Mouse (Mus musculus): Measurements from ENCODE around the gene Egfl7. TPM values are rescaled to one million over a fixed set of nuclear protein-coding genes. Genes with fewer than 3 reads are reported as not detected.

The Egfl7 gene
- polyA plus RNA-seq, 1 experiment from 2014 or later: 121 TPM

DNA sequence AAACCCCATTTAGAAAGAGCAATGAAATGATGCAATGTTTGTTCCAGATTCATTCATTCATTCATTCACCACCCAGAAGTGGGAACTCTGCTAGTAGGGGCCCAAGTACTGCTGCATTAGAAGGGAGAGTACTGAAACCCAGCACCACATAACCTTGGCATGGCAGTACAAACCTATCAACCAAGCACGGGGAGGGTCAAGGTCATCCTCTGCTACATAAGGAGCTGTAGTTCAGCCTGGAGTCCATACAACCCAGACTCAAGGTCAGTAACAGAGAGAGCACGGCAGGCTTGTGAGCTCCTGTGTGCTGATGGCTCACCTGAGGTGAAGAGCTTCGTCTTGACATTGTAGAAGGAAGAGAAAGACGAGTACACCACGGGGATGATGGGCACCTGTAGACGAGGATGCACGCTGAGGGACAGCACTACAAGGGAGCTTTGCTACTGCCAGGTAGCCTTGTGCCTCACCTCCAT, 14.7 kb downstream of the Egfl7 start:
- Histone ChIP-seq H3K4me2 (no peak overlapping the region), H3K36me3 (peaks cover 21% of the 10 kb centered on the region), H3K27ac (peak overlapping the region; percentile 55; the same call in 1 of the 2 replicates), H3K9me3 (no peaks in the 10 kb centered on the region), H3K27me3 (replicated peaks) (no peaks in the 10 kb centered on the region), H3K9ac (no peak overlapping the region), H3K4me3 (replicated peaks) (no peak overlapping the region), H3K4me1 (peaks cover 2% of the 10 kb centered on the region; the same call in 1 of the 2 replicates)
- peak; percentile 11; the same call in 1 of the 2 replicates for ATAC-seq (ENCODE audit: insufficient read depth, low FRiP score, low read depth)
- 86% methylated on average over 7 of the region's 7 CpGs for WGBS

DNA sequence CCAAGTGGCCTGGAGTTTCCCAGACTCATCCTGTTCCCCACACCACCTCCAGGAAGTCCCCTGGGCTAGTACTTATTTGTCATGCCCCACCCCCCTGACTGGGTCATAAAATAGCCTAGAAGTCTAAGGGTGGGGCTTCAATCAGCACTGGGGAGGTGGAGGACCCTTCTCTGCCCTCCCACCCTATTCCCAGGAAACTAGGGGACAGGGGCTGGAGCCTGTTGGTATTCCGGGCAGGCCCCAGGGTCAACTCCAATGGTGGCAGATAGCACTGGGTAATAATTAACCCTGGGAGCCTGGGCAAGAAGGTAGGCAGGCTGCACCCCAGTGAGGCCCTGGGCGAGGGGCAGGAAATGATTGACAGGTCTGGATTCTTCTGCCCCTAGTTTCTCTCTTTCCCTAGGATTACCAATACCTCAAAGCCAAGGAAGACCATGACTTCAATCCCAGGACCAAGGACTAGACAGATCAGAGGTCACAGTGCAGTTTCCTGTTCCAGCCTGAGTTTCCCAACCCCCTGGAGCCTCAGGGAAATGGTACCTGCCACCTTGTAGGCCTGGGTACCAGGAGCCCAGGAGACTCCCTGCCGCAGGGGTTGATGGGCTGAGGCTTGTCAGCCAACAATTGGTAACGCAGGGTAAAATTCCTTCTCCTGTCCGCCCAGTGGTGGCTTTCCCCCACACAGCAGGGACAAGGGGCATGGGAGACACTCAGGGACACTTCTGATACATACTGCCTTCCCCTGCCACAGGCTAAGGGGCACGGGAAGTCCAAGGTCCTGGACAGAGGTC, 15.3 kb downstream of the Egfl7 start:
- H3K9me3 ChIP-seq: no peaks in the 10 kb centered on the region
- H3K36me3 ChIP-seq: peaks cover 21% of the 10 kb centered on the region
- ATAC-seq (ENCODE audit: insufficient read depth, low FRiP score, low read depth): peak; percentile 84
- H3K4me2 ChIP-seq: no peak overlapping the region
- H3K27me3 ChIP-seq (replicated peaks): no peaks in the 10 kb centered on the region
- no peak overlapping the region for H3K4me3 ChIP-seq (replicated peaks)
- 56% methylated on average over 6 of the region's 6 CpGs for WGBS
- peak overlapping the region; percentile 55 for H3K27ac ChIP-seq
- H3K9ac ChIP-seq: no peak overlapping the region
- peaks cover 3% of the 10 kb centered on the region; the same call in 1 of the 2 replicates for H3K4me1 ChIP-seq

DNA sequence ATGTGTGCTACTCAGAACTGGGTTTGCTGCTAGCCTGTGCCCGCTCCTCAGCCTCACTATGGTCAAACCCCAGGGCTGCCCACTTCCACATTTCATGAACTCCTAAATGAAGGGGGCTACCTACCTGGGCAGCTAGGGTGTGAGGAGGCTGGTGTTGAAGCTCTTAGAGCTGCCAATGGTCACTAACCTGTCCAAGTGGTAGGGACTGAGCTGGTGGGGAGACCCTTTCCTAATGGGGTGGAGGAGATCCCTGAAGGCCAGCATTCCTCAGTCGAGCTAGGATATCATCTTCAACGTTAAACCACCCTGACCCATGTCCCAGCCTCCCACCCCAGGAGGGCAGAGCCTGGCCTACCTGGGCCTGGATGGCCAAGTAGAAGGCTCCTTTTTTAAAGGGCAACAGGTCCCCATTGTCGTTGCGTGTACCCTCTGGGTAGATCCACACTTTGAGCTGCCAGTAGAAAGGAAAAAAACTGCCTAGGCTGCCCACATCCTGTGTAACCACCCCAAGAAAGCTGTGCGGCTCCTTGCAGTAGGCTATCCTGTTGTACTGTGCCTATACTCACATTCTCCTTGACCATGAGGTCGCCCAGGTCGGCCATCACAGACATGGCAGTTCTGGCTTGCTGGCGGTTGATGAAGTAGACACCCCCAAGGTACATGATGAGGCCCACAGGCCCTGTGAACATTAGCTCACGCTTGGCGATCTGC, 16.1 kb downstream of the Egfl7 start:
- no peak for ATAC-seq (ENCODE audit: insufficient read depth, low FRiP score, low read depth)
- no peak overlapping the region for H3K9ac ChIP-seq
- H3K4me3 ChIP-seq (replicated peaks): no peak overlapping the region
- H3K9me3 ChIP-seq: no peaks in the 10 kb centered on the region
- H3K4me1 ChIP-seq: peaks cover 10% of the 10 kb centered on the region; the same call in 1 of the 2 replicates
- H3K27ac ChIP-seq: peak overlapping the region; percentile 55
- H3K27me3 ChIP-seq (replicated peaks): no peaks in the 10 kb centered on the region
- H3K36me3 ChIP-seq: peaks cover 21% of the 10 kb centered on the region
- 80% methylated on average over 11 of the region's 11 CpGs for WGBS
- H3K4me2 ChIP-seq: no peak overlapping the region

GRCm38 (mm10) chr2:26596898-26597297, 17.1 kb downstream of the Egfl7 start:
- Histone ChIP-seq H3K4me3 (replicated peaks) (no peak overlapping the region), H3K4me1 (peaks cover 10% of the 10 kb centered on the region; the same call in 1 of the 2 replicates), H3K27me3 (replicated peaks) (no peaks in the 10 kb centered on the region), H3K36me3 (peaks cover 21% of the 10 kb centered on the region), H3K9me3 (no peaks in the 10 kb centered on the region), H3K27ac (no peak overlapping the region), H3K9ac (no peak overlapping the region), H3K4me2 (no peak overlapping the region)
- no peak for ATAC-seq (ENCODE audit: insufficient read depth, low FRiP score, low read depth)
- 90% methylated on average over 3 of the region's 3 CpGs for WGBS

DNA sequence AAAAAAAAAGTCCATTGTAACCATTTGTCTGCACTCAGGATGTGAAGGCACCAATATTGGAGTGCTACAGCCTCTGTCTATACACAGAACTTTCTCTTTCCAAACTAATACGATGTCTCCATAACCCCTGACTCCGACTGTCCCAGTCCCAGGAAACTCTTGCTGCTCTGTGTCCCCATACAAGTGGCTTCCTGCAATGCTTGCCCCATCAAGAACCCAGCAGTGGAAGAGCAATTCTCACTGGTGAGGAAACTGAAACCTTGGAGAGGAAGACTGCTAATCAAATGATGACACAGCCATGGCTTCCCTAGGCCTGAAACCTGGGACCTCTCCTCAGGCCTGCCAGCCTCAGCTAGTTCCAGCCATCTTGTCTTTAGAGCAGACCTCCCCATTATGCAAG, 18.0 kb downstream of the Egfl7 start:
- ATAC-seq (ENCODE audit: insufficient read depth, low FRiP score, low read depth): no peak
- Histone ChIP-seq H3K27ac (no peak overlapping the region), H3K9ac (no peak overlapping the region), H3K4me1 (peaks cover 15% of the 10 kb centered on the region), H3K4me2 (no peak overlapping the region), H3K36me3 (peaks cover 21% of the 10 kb centered on the region), H3K27me3 (replicated peaks) (no peaks in the 10 kb centered on the region), H3K9me3 (no peaks in the 10 kb centered on the region), H3K4me3 (replicated peaks) (no peak overlapping the region)
- 85% methylated on average over 2 of the region's 2 CpGs for WGBS

GRCm38 (mm10) chr2:26598462-26598861, 18.6 kb downstream of the Egfl7 start:
- no peak overlapping the region for H3K9ac ChIP-seq
- WGBS: 69% methylated on average over 3 of the region's 3 CpGs
- peaks cover 15% of the 10 kb centered on the region for H3K36me3 ChIP-seq

GRCm38 (mm10) chr2:26599965-26600364, 20.2 kb downstream of the Egfl7 start:
- Histone ChIP-seq H3K4me1 (peaks cover 27% of the 10 kb centered on the region), H3K4me3 (replicated peaks) (no peak overlapping the region), H3K4me2 (no peak overlapping the region), H3K9ac (no peak overlapping the region), H3K36me3 (peaks cover 6% of the 10 kb centered on the region), H3K27me3 (replicated peaks) (no peaks in the 10 kb centered on the region), H3K9me3 (no peaks in the 10 kb centered on the region), H3K27ac (no peak overlapping the region)
- WGBS: 84% methylated on average over 4 of the region's 4 CpGs
- ATAC-seq (ENCODE audit: insufficient read depth, low FRiP score, low read depth): no peak

More at GRCm38 (mm10) chr2:26598462-26598861, 18.6 kb downstream of the Egfl7 start:
- no peaks in the 10 kb centered on the region for H3K27me3 ChIP-seq (replicated peaks)
- no peak overlapping the region for H3K27ac ChIP-seq
- H3K4me2 ChIP-seq: no peak overlapping the region
- ATAC-seq (ENCODE audit: insufficient read depth, low FRiP score, low read depth): no peak
- no peak overlapping the region for H3K4me3 ChIP-seq (replicated peaks)
- H3K9me3 ChIP-seq: no peaks in the 10 kb centered on the region
- H3K4me1 ChIP-seq: peaks cover 21% of the 10 kb centered on the region

DNA sequence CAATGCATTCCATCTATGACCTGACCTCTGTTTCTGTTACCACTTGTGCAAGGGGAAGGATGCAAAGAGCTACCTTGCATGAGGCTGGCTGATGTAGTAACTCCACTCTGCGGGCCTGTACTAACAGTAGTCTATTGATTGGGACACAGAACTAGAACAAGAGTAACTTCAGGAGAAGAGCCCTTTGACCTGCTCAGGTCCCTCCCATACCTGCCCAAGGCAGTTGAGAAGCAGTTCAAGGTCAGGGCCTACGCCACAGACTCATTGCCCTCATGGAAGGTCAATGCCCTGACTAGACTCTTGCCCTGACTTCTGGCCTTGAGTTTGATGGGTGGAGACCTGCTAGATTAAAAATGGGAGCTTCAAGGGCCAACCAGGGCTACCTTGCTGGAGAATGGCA, 20.9 kb downstream of the Egfl7 start:
- no peak for ATAC-seq (ENCODE audit: insufficient read depth, low FRiP score, low read depth)
- Histone ChIP-seq H3K36me3 (peaks cover 5% of the 10 kb centered on the region), H3K27ac (no peak overlapping the region)

DNA sequence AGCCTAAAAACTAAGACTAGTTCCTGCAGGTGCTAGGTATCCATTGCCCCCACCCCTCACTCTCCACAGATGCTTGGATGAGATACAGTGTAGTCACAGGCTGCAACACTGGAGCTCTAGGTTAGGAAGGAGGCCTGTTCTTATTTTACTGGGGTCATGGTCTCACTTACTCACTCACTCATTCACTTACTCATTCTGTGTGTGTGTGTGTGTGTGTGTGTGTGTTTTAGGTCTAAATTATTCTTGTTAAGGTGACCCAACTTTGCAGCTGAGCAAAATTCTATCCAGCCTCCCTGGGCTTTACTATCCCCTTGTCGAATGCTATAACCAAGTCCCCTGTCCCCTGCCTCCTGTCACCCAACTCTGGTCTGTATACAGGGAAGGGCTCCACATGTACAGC, 21.8 kb downstream of the Egfl7 start:
- H3K4me3 ChIP-seq (replicated peaks): no peak overlapping the region
- H3K27ac ChIP-seq: no peak overlapping the region
- H3K9me3 ChIP-seq: no peaks in the 10 kb centered on the region
- H3K4me1 ChIP-seq: peaks cover 33% of the 10 kb centered on the region
- no peak overlapping the region for H3K9ac ChIP-seq
- H3K4me2 ChIP-seq: no peak overlapping the region
- no peaks in the 10 kb centered on the region for H3K27me3 ChIP-seq (replicated peaks)
- H3K36me3 ChIP-seq: no peaks in the 10 kb centered on the region
- no peak for ATAC-seq (ENCODE audit: insufficient read depth, low FRiP score, low read depth)
- WGBS: 73% methylated on average over 1 of the region's 1 CpGs

More for the DNA sequence above, 20.9 kb downstream of the Egfl7 start:
- no peak overlapping the region for H3K4me2 ChIP-seq
- no peak overlapping the region for H3K4me3 ChIP-seq (replicated peaks)
- peaks cover 27% of the 10 kb centered on the region for H3K4me1 ChIP-seq
- no peaks in the 10 kb centered on the region for H3K9me3 ChIP-seq
- no peaks in the 10 kb centered on the region for H3K27me3 ChIP-seq (replicated peaks)
- H3K9ac ChIP-seq: no peak overlapping the region
- WGBS: 80% methylated on average over 2 of the region's 2 CpGs

DNA sequence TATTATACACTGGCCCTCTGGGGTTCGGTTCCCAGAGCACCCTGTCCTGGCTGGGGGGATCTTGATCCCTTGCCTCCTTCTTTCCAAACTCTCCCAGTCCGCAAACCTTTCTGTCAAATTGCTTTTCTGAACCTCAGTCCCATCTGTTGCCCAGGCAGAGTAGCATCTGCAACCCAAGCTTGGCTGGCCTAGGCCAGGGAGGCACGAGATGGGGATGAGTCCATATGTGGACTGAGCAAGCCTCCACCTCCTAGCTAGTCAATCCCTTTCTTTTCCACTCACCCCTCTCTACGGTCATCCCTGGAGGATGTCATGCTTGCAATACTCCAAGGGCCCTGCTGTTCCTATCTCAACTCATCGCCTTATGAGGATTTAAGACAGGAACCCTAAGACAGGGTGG, 22.8 kb downstream of the Egfl7 start:
- Histone ChIP-seq H3K27me3 (replicated peaks) (no peaks in the 10 kb centered on the region), H3K4me2 (peak overlapping the region; percentile 85), H3K36me3 (no peaks in the 10 kb centered on the region), H3K27ac (no peak overlapping the region), H3K4me3 (replicated peaks) (peak overlapping the region; percentile 70), H3K9ac (no peak overlapping the region), H3K4me1 (peaks cover 43% of the 10 kb centered on the region), H3K9me3 (no peaks in the 10 kb centered on the region)
- WGBS: 80% methylated on average over 5 of the region's 5 CpGs
- ATAC-seq (ENCODE audit: insufficient read depth, low FRiP score, low read depth): no peak

GRCm38 (mm10) chr2:26603159-26603558, 23.3 kb downstream of the Egfl7 start:
- no peaks in the 10 kb centered on the region for H3K36me3 ChIP-seq

More at GRCm38 (mm10) chr2:26603159-26603558, 23.3 kb downstream of the Egfl7 start:
- peak overlapping the region; percentile 70 for H3K4me3 ChIP-seq (replicated peaks)
- H3K27me3 ChIP-seq (replicated peaks): no peaks in the 10 kb centered on the region
- H3K9ac ChIP-seq: peak overlapping the region; percentile 62
- no peaks in the 10 kb centered on the region for H3K9me3 ChIP-seq
- peak overlapping the region; percentile 92 for H3K27ac ChIP-seq
- 5% methylated on average over 6 of the region's 6 CpGs for WGBS
- H3K4me1 ChIP-seq: peaks cover 43% of the 10 kb centered on the region
- H3K4me2 ChIP-seq: peak overlapping the region; percentile 85
- no peak for ATAC-seq (ENCODE audit: insufficient read depth, low FRiP score, low read depth)
